Mouse (Mus musculus) right cerebral cortex, adult 18-20 months (tissue): ENCODE results near the gene Scn1b.

ENCODE experiments used
- DNase-seq: peaks from one replicate; pipeline ENCODE4 v3.0.0; 2022; ENCODE audit warnings: mixed read lengths

Gene Scn1b

DNA sequence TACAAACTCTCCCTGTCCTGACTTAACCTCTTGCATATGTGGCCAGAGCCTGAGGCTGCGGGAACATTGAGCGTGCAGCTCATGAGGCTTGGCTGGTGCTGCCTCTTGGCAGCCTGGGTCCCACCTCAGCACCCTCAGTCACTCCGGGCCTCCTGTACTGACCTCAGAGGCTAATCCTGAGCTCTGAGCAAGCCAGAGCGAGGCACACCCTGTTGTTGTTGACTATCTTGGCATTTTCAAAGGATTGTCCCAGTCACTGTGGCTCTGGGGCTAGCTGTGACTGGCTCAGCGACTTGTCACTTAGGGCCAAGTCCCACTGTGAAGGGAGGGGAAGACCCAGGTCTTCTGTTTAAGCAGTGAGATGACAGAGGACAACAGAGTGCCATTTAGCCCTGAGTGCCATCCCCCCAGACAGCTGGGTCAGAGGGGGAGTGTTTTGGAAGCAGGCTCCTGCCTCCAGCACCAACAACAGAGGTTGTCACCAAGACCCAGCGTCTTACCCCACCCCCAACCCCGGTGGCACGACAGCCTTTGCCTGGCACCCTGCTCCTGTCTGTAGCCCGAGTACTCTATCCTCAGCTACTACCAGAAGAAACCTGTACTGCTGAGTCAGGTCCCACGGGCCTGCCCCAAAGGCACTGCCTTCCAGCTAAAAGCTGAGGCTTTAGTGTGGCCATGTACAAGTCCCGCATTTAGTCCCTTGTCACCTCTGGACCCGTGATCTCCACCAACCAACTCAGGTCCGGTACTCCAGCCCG lies 43.8 kb downstream of the Scn1b start:
- DNase-seq = peak; percentile 60

GRCm38 (mm10) chr7:31082106-31082505 lies 44.7 kb downstream of the Scn1b start:
- DNase-seq = no peak

DNA sequence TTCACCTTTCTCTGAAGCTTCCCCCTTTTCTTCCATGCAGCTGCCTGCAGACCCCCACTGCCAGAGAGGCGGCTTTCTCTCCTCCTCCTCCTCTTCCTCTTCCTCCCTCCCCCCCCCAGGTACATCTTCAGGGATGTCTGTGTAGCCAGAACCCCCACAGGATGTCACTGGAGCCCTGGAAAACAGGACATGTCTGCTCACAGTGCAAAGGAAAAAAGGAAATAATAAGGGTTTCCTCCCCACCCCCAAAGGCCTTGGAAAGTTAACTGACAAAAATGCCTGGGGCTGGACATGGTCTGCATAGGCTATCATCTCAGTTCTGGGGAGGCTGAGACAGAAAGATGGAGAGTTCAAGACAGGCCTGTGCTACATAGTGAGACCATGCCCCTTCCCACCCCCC lies 45.7 kb downstream of the Scn1b start:
- no peak for DNase-seq

DNA sequence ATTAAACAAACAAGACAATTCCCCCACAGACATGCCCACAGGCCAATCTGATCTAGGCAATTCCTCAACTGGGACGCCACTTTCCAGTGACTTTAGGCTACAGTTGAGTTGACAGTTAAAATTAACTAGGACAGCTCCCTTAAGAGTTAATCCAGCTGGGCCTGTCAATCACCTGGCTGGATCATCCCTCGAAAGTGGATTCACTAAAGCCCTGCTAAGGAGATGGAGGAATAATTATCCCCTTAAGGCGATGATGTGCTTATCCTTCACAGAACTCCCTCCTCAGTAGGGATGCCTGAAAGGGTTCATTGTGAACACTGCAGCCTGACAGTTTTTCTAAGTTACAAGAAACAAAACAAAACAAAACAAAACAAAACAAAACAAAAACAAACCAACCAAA lies 46.2 kb downstream of the Scn1b start:
- DNase-seq = no peak

- no peak for DNase-seq
These were observed 47.1 kb downstream of the Scn1b start for GRCm38 (mm10) chr7:31079670-31080069.

GRCm38 (mm10) chr7:31077885-31078445 lies 48.8 kb downstream of the Scn1b start:
- peak; percentile 56 for DNase-seq

- peak; percentile 59 for DNase-seq
These were observed 49.3 kb downstream of the Scn1b start for GRCm38 (mm10) chr7:31077470-31077869.

GRCm38 (mm10) chr7:31076492-31076891 lies 50.3 kb downstream of the Scn1b start, which contains the start of gene Fxyd3:
Fxyd3 (minus strand) TSS chr7:31076704.
- no peak for DNase-seq

DNA sequence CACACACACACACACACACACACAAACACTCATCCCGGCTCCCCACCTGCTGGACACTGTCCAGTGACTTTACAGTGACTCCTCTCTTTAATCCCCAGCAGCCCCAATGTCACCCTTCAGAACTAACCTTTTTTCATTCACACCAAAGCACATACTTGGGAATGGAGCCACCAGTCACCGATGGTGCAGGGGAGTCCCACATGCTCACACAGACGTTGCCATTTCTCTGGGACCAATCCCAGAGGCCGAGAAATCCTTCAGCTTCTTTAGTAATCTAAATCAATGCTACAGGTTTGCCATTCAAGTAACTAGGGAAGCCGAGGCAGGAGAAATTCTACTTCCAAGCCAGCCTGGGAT lies 52.1 kb downstream of the Scn1b start:
- no peak for DNase-seq

DNA sequence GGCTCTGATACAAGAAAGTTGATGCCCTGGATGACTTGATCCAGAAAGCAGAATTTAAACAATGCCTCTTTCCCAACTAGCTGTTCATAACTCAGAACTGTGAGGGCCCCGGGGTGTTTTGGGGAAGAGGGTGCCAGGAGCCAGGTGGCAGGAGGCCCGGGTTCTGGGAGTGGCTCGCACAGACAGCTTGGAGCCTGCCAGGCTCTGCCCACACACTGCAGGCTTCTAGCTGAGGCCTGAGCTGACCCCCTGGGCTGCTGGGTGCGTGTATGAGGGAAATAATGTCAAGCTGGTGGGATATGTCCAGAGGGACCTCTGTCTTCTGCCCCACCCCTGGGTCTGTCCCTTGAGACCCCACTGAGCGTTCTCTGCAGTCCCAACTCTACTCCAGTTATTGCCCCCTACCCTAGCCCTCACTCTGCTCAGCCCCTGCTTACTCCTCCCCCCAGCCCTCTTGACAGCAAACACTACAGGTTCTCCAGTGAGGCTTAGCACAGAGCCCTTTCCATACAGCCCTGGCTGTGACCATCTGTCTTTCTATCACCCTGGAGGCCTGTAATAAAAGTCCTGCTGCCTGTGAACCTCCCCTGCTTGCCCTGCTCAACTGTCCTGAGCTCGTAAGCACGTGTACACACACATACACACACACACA lies 52.6 kb downstream of the Scn1b start:
- DNase-seq = no peak

DNA sequence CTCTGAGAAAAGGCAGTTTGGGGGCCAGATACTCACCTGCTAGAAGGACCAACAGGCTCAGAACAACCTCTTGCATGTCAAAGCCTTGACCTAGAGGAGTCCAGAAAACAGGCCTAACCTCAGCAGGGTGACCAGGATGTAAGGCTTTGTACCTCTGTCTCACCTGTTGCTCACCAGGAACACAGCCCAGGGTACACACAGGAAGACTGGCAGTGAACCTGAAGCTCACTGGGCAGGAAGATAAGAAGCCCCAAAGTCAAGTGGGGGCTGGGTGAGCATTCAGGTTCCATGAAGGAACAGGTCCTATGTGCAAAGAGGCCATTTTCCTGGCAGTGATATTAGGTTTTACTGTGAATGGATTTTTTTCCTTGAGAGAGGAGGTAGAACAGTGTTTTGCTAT lies 53.3 kb downstream of the Scn1b start:
- DNase-seq = no peak

DNA sequence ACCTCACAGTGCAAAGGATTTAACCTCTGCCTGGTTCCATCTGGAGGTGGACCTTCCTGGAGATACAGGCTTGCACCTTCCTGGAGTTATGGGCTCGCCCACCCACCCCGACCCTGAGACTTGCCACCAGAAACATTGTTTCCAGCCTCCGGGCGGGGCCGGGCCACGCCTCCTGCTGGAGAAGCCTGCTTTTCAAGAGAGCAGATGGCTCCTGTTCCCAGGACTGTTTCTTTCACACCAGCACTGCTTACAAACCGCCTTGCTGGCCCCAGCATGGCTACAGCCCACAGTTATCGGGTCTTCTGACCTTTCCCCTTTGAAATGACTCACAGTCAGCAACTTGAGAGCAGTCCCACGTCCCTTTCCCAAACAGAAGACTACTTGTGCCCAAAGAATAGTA lies 54.5 kb downstream of the Scn1b start:
- no peak for DNase-seq

- DNase-seq = no peak
These were observed 56.5 kb downstream of the Scn1b start for GRCm38 (mm10) chr7:31070324-31070723.

- DNase-seq = no peak
These were observed 57.3 kb downstream of the Scn1b start for GRCm38 (mm10) chr7:31069491-31069890.

GRCm38 (mm10) chr7:31067836-31068235 lies 59.0 kb downstream of the Scn1b start:
- no peak for DNase-seq
